Mouse (Mus musculus) hindbrain, embryonic 12.5 days (tissue): ENCODE measurements around the gene Zyx. TPM values are rescaled to one million over a fixed set of nuclear protein-coding genes. Genes with fewer than 3 reads are reported as not detected.

Experiments used
- ATAC-seq: fragments of 200-750 bp; cut with Nextera tagmentation; 2 replicates; pipeline ENCODE4 v1.8.0; 2017; ENCODE audit warnings: moderate TSS enrichment; ENCODE audit not compliant: low FRiP score
- H3K27ac ChIP-seq: fragments of 300-500 bp; sonication (generic); 2 replicates; pipeline ENCODE4 v1.5.1; 2016; ENCODE audit warnings: mild to moderate bottlenecking
- H3K27me3 ChIP-seq: fragments of 300-500 bp; sonication (generic); 2 replicates; pipeline ENCODE4 v1.6.1; 2016; ENCODE audit warnings: mild to moderate bottlenecking
- H3K36me3 ChIP-seq: fragments of 300-500 bp; sonication (generic); 2 replicates; pipeline ENCODE4 v1.6.1; 2016; ENCODE audit warnings: mild to moderate bottlenecking
- H3K4me1 ChIP-seq: fragments of 300-500 bp; sonication (generic); 2 replicates; pipeline ENCODE4 v1.6.1; 2016
- H3K4me2 ChIP-seq: fragments of 300-500 bp; sonication (generic); replicated peaks from 2 replicates; pipeline ENCODE4 v1.6.1; 2016; ENCODE audit warnings: mild to moderate bottlenecking
- H3K4me3 ChIP-seq: fragments of 300-500 bp; sonication (generic); 2 replicates; pipeline ENCODE4 v1.5.1; 2016; ENCODE audit warnings: mild to moderate bottlenecking
- H3K9ac ChIP-seq: fragments of 300-500 bp; sonication (generic); 2 replicates; pipeline ENCODE4 v1.6.1; 2016; ENCODE audit warnings: mild to moderate bottlenecking, moderate library complexity
- H3K9me3 ChIP-seq: fragments of 300-500 bp; sonication (generic); replicated peaks from 2 replicates; pipeline ENCODE4 v1.6.1; 2016; ENCODE audit warnings: mild to moderate bottlenecking
- WGBS: fragments of 180-500 bp; shearing (Covaris S2); methylation state at CpG from one replicate; pipeline ENCODE4 v1.1.7; 2016; 5-methylcytosine and 5-hydroxymethylcytosine counted together
- polyA plus RNA-seq: library from polyadenylated mRNA; unstranded; fragments of >200 nt; fragmentation: Nextera tagmentation; extraction: Ambion mirVana; gene quantifications from 2 replicates; pipeline ENCODE4 v1.2.1, GENCODE M21; 2016

Gene Zyx
- 71.4 and 82.5 TPM in 2 replicates for polyA plus RNA-seq

GRCm38 (mm10) chr6:42349426-42350020 is at the start of gene Zyx:
Gene Zyx (plus strand): TSS chr6:42349630.
- Histone ChIP-seq H3K9me3 (no peaks in the 10 kb centered on the region), H3K9ac (peak within 1 kb of the TSS; percentile 88), H3K4me3 (peak within 1 kb of the TSS; percentile 75), H3K4me1 (peaks cover 37% of the 10 kb centered on the region), H3K36me3 (peaks cover 17% of the 10 kb centered on the region), H3K27me3 (no peaks in the 10 kb centered on the region), H3K27ac (peak within 1 kb of the TSS; percentile 92), H3K4me2 (peak within 1 kb of the TSS; percentile 66)
- ATAC-seq, result peak; percentile 92
- WGBS, result under 1% methylated on average over 25 of the region's 36 CpGs

- Histone ChIP-seq H3K4me2 (no peak overlapping the region), H3K36me3 (peaks cover 72% of the 10 kb centered on the region), H3K4me1 (no peaks in the 10 kb centered on the region), H3K27ac (no peak overlapping the region), H3K27me3 (no peaks in the 10 kb centered on the region), H3K4me3 (no peak overlapping the region), H3K9ac (no peak overlapping the region), H3K9me3 (no peaks in the 10 kb centered on the region)
- ATAC-seq, result peak; percentile 22; the same call in 1 of the 2 replicates
- 47% methylated on average over 8 of the region's 8 CpGs for WGBS
Measured at GRCm38 (mm10) chr6:42309816-42310378, 39.5 kb upstream of the Zyx start.

- H3K4me1 ChIP-seq, result no peaks in the 10 kb centered on the region
- ATAC-seq, result no peak
- H3K9me3 ChIP-seq, result no peaks in the 10 kb centered on the region
- no peak overlapping the region for H3K4me2 ChIP-seq
- H3K9ac ChIP-seq, result no peak overlapping the region
- no peak overlapping the region for H3K4me3 ChIP-seq
- H3K27ac ChIP-seq, result no peak overlapping the region
- H3K27me3 ChIP-seq, result no peaks in the 10 kb centered on the region
- WGBS, result 89% methylated on average over 2 of the region's 2 CpGs
- peaks cover 75% of the 10 kb centered on the region for H3K36me3 ChIP-seq
Measured at GRCm38 (mm10) chr6:42310427-42311053, 38.9 kb upstream of the Zyx start.

- ATAC-seq, result no peak
- H3K36me3 ChIP-seq, result peaks cover 41% of the 10 kb centered on the region
Measured at GRCm38 (mm10) chr6:42318293-42318692, 31.1 kb upstream of the Zyx start.

GRCm38 (mm10) chr6:42323371-42324066 is 25.9 kb upstream of the Zyx start:
- peak overlapping the region; percentile 89 for H3K9ac ChIP-seq
- peaks cover 15% of the 10 kb centered on the region for H3K4me1 ChIP-seq
- peak overlapping the region; percentile 85 for H3K4me2 ChIP-seq
- peak overlapping the region; percentile 94 for H3K27ac ChIP-seq
- peak; percentile 52 for ATAC-seq
- peak overlapping the region; percentile 75 for H3K4me3 ChIP-seq
- peaks cover 4% of the 10 kb centered on the region; the same call in 1 of the 2 replicates for H3K27me3 ChIP-seq
- no peaks in the 10 kb centered on the region for H3K9me3 ChIP-seq
- peaks cover 8% of the 10 kb centered on the region for H3K36me3 ChIP-seq
- WGBS, result 1% methylated on average over 27 of the region's 28 CpGs

More at GRCm38 (mm10) chr6:42318293-42318692, 31.1 kb upstream of the Zyx start:
- H3K27me3 ChIP-seq, result no peaks in the 10 kb centered on the region
- no peaks in the 10 kb centered on the region for H3K9me3 ChIP-seq
- no peak overlapping the region for H3K9ac ChIP-seq
- 81% methylated on average over 4 of the region's 4 CpGs for WGBS
- no peak overlapping the region for H3K4me3 ChIP-seq
- H3K4me1 ChIP-seq, result peaks cover 11% of the 10 kb centered on the region
- H3K4me2 ChIP-seq, result no peak overlapping the region
- no peak overlapping the region for H3K27ac ChIP-seq

- under 1% methylated on average over 24 of the region's 32 CpGs for WGBS
- peak overlapping the region; percentile 75 for H3K4me3 ChIP-seq
- peak; percentile 81 for ATAC-seq
- peak overlapping the region; percentile 89 for H3K9ac ChIP-seq
- peaks cover 3% of the 10 kb centered on the region; the same call in 1 of the 2 replicates for H3K36me3 ChIP-seq
- peaks cover 4% of the 10 kb centered on the region; the same call in 1 of the 2 replicates for H3K27me3 ChIP-seq
- H3K9me3 ChIP-seq, result no peaks in the 10 kb centered on the region
- peak overlapping the region; percentile 94 for H3K27ac ChIP-seq
- H3K4me2 ChIP-seq, result peak overlapping the region; percentile 85
- peaks cover 15% of the 10 kb centered on the region for H3K4me1 ChIP-seq
Measured at GRCm38 (mm10) chr6:42324067-42324481, 25.4 kb upstream of the Zyx start.

- Histone ChIP-seq H3K27me3 (peaks cover 4% of the 10 kb centered on the region; the same call in 1 of the 2 replicates), H3K4me2 (peak within 1 kb of the TSS; percentile 85), H3K9ac (peak within 1 kb of the TSS; percentile 89), H3K9me3 (no peaks in the 10 kb centered on the region), H3K27ac (peak within 1 kb of the TSS; percentile 94), H3K4me1 (peaks cover 15% of the 10 kb centered on the region), H3K4me3 (peak within 1 kb of the TSS; percentile 75), H3K36me3 (peaks cover 3% of the 10 kb centered on the region; the same call in 1 of the 2 replicates)
- WGBS, result under 1% methylated on average over 42 of the region's 68 CpGs
- peak; percentile 89 for ATAC-seq
Measured at GRCm38 (mm10) chr6:42324482-42325267, 24.8 kb upstream of the Zyx start, which contains the start of gene Fam131b. Gene Fam131b (minus strand): TSS chr6:42324643.

GRCm38 (mm10) chr6:42325268-42325609 is 24.2 kb upstream of the Zyx start:
- peak overlapping the region; percentile 85 for H3K4me2 ChIP-seq
- 0 out of 2 replicates have a peak, but pooled peaks have one; percentile 20 for ATAC-seq
- no peaks in the 10 kb centered on the region for H3K9me3 ChIP-seq
- H3K27ac ChIP-seq, result peak overlapping the region; percentile 94
- peaks cover 4% of the 10 kb centered on the region; the same call in 1 of the 2 replicates for H3K27me3 ChIP-seq
- peaks cover 3% of the 10 kb centered on the region; the same call in 1 of the 2 replicates for H3K36me3 ChIP-seq
- H3K9ac ChIP-seq, result peak overlapping the region; percentile 89
- peak overlapping the region; percentile 75 for H3K4me3 ChIP-seq
- WGBS, result 2% methylated on average over 7 of the region's 7 CpGs
- H3K4me1 ChIP-seq, result peaks cover 15% of the 10 kb centered on the region

GRCm38 (mm10) chr6:42326509-42326908 is 22.9 kb upstream of the Zyx start:
- H3K9me3 ChIP-seq, result no peaks in the 10 kb centered on the region
- peaks cover 4% of the 10 kb centered on the region; the same call in 1 of the 2 replicates for H3K27me3 ChIP-seq
- WGBS, result 98% methylated on average over 3 of the region's 3 CpGs
- H3K9ac ChIP-seq, result no peak overlapping the region
- H3K36me3 ChIP-seq, result no peaks in the 10 kb centered on the region
- H3K4me3 ChIP-seq, result no peak overlapping the region
- no peak overlapping the region for H3K4me2 ChIP-seq
- H3K4me1 ChIP-seq, result peaks cover 15% of the 10 kb centered on the region
- no peak for ATAC-seq
- H3K27ac ChIP-seq, result no peak overlapping the region

GRCm38 (mm10) chr6:42328757-42329156 is 20.7 kb upstream of the Zyx start:
- no peaks in the 10 kb centered on the region for H3K36me3 ChIP-seq
- ATAC-seq, result no peak
- WGBS, result 75% methylated on average over 3 of the region's 3 CpGs

GRCm38 (mm10) chr6:42330216-42330615 is 19.2 kb upstream of the Zyx start:
- Histone ChIP-seq H3K4me3 (no peak overlapping the region), H3K4me1 (no peaks in the 10 kb centered on the region), H3K9me3 (no peaks in the 10 kb centered on the region), H3K27ac (no peak overlapping the region), H3K9ac (no peak overlapping the region), H3K27me3 (no peaks in the 10 kb centered on the region), H3K36me3 (no peaks in the 10 kb centered on the region), H3K4me2 (no peak overlapping the region)
- WGBS, result 85% methylated on average over 3 of the region's 3 CpGs
- ATAC-seq, result no peak

More at GRCm38 (mm10) chr6:42328757-42329156, 20.7 kb upstream of the Zyx start:
- Histone ChIP-seq H3K4me1 (no peaks in the 10 kb centered on the region), H3K4me2 (no peak overlapping the region), H3K9me3 (no peaks in the 10 kb centered on the region), H3K27me3 (peaks cover under 1% of the 10 kb centered on the region; the same call in 1 of the 2 replicates), H3K27ac (no peak overlapping the region), H3K9ac (no peak overlapping the region), H3K4me3 (no peak overlapping the region)
